Mouse (Mus musculus) embryonic fibroblast, embryonic 13.5 days (primary cell): Measurements from ENCODE around the gene Zfp954.

ENCODE experiments used
- CTCF ChIP-seq: IDR thresholded peaks from 2 replicates; pipeline ENCODE4 v1.5.1; 2011; ENCODE audit warnings: mild to moderate bottlenecking, control low read depth, low read length, moderate library complexity, borderline replicate concordance; ENCODE audit not compliant: insufficient read depth
- POLR2A ChIP-seq: IDR thresholded peaks from 2 replicates; pipeline ENCODE4 v1.6.1; 2011; ENCODE audit warnings: low read depth, mild to moderate bottlenecking, control low read depth, low read length, moderate library complexity

DNA sequence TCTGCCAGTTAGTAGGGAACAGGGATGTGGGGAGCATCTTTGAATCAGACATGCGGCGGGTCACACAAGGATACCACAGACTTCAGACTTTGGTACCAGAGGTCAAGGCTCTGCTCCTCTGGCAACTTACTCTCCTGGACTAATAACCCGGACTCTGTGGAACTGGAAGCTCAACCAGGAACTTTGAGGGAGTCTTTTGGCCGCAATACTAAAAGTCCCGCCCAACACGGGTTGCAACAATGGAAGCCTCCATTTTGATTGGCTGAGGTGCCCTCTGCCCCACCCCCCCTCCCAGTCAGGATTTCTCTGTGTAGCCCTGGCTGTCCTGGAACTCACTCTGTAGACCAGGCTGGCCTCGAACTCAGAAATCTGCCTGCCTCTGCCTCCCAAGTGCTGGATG lies 12.8 kb downstream of the Zfp954 start:
- no peak for TF ChIP-seq POLR2A
- no peak for TF ChIP-seq CTCF
